Mouse (Mus musculus) gastrocnemius, postnatal 4 days (tissue): ENCODE measurements around the gene Arl15. TPM values are rescaled to one million over a fixed set of nuclear protein-coding genes. Genes with fewer than 3 reads are reported as not detected.
A peak's percentile ranks its signal among the peaks of the same experiment; 100 is the strongest.
"Not testable (repeated sequence)": the region's sequence is repeated elsewhere in the genome, so short reads cannot be mapped to it uniquely, and the experiment has no call there.

Experiments used
- DNase-seq, 2 experiments: peaks; one replicate each; pipeline ENCODE4 v3.0.0; 2021 to 2022; ENCODE audit warnings: low spot score in 2 of 2, mixed read lengths in 2 of 2
- long read RNA-seq, 2 experiments: library from polyadenylated mRNA; stranded (forward); transcript quantifications; one replicate each; pipeline ENCODE4 v2.0.0; 2021
- total RNA-seq, 2 experiments: library from RNA; stranded (reverse); gene quantifications; 2 replicates each; pipeline ENCODE4 v1.2.3; 2021

Arl15 gene
- 10 to 100 TPM; 12.3 to 13.2 TPM for total RNA-seq
- long read RNA-seq, experiment 1, partial matches to known transcripts = 0 of 3 reads
- long read RNA-seq, experiment 1, other reads (novel, unspliced or antisense) = 2 of 3 reads
- long read RNA-seq, experiment 2, partial matches to known transcripts = 0 of 5 reads
- long read RNA-seq, experiment 2, other reads (novel, unspliced or antisense) = 4 of 5 reads

DNA sequence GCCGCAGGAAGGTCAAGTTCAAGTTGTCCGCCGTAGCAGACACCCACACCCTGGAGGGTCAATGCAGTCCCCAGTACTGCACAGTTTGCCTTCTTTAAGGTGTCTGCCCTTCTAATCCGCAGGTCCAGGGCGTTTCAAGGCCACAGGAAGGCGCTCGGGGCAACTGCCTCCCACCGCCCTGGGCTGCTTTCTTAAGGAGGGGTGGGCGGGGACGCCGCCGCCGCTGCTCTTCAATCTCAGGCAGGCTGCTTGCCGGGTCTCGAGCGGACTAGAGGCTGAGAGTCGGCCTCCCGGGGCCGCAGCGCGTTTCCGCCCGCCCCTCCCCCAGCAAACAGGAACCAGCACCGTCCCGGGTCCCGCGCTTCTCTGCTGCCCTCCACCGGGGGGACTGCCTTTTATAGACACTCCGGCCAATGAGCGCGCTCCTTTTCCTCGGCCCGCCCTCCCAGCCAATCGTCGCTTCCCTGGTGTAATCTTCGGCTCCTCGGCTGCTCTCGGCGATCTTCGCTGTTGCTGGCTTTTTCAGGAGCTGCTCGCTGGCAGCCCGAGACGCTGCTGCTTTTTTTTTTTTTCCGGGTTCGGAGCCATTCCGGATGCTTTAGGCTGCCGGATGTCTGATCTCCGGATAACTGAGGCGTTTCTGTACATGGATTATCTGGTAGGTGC lies at the start of gene Arl15:
Arl15 (plus strand) TSS at position 467 of the 666 bp plus-strand sequence.
- DNase-seq = peak; percentile 98 to 99

DNA sequence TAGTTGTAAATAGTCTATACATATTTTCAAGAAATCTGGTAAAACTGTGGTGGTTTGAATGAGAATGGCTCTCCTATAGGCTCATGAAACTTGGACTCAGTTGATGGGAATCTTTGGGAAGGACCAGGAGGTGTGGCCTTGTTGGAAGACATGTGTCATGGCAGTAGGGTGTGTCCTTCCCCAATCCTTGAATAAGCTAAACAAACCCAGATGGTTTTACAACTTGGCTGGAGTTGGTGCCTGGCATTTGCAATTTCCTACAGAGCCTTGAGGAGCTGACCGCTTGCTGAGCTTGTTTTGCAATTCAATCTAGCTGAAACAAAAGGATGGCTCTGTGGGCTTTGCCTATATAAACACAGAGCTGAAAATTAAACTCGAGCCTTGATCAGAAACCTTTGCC lies 49.0 kb upstream of the Arl15 start:
- DNase-seq = no peak

DNA sequence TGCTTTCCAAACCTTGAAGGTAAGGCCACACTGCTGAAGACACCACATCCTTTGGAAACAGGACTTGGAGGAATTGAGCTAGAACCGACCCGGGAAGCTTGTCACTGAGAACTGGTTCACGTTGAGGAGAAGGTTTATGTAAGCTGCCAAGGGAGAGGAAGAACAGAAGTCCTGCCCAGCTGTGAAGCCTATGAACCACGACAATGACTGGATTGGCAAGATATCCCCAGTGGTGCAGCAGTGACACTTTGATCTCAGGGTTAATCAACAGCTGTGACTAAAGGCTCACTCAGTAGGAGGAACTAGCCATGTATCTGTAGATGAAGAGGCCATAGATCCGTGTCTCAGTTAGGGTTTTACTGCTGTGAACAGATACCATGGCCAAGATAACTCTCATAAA lies 43.5 kb upstream of the Arl15 start:
- no peak for DNase-seq

DNA sequence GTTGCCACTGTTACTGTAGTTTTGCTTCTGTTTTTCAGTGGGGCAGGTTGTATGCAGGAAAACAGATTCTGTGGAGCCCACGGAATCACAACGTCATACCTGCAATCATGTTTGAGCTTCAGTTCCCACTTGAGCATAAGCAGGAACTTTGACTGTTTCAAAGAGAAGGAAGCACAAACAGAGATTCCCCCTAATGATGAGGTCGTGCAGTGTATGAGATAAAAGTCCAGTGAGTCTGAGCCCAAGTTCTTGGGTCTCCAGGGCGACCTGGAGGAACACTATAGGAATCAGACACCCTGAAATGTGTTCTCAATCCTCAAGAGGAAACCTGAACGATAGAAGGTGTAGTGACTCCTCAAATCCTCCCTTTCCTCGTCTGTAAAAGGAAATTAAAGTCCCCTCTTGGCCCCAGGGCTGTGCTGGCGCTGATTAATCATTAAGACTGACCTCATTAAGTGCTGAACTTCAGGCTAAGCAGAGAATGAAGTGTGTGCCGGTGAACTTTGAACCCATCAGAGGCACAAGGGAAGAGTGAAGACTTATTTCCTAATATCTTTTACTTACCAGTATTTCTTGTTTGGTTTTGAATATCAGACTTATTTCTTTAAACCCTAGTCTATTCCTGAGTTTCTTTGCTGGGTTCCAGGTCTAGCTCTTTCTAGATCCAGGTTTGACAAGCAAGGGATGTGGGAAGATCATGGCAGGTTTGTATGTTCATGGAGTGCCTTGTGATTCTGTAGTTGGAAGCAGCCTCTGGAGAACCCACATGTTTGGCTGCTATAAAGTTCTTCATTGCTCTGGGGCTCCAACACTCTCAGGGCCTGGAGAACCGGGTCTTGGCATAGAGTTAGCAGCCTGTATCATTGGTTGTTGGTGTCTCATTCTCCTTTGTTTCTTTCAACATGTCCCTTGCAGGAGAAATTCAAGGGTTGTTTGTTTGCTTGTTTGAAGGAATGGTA lies 39.3 kb upstream of the Arl15 start:
- no peak for DNase-seq

DNA sequence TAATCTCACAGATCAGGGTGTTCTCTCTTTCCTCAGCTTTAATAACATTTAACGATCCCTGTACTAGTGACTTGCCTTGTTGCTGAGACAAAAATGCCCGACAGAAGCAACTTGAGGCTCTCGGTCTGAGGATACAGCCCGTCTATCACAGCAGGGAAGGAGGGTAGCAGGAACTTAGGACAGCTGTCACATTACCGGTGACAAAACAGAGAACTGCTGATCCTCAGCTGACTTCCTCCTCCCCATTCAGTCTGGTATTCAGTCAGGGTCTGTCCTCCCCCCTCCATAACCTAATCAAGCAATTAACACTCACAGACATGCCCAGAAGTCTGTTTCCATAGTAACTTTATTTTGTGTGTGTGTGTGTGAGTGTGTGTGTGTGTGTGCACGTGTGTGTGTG lies 38.5 kb upstream of the Arl15 start:
- no peak for DNase-seq

DNA sequence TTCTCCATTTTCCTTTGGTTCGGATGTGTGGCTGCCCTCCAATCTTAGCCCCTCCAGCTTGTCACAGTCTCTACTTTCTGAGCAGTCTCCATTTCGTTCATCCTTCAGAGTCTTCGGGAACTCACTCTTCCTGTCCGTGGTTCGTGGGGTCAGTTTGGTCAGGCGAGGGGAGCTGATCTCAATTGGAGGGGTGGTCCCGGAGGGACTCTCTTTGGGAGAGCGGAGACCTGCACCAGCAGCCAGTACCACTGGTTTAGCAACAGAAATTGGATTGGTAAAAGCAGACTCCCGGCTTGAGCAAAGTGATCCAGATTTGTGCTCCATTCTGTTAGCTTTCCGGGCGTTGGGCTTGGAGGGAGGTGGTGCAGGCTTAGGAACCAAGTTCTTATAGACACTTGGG lies 32.6 kb upstream of the Arl15 start:
- no peak for DNase-seq

DNA sequence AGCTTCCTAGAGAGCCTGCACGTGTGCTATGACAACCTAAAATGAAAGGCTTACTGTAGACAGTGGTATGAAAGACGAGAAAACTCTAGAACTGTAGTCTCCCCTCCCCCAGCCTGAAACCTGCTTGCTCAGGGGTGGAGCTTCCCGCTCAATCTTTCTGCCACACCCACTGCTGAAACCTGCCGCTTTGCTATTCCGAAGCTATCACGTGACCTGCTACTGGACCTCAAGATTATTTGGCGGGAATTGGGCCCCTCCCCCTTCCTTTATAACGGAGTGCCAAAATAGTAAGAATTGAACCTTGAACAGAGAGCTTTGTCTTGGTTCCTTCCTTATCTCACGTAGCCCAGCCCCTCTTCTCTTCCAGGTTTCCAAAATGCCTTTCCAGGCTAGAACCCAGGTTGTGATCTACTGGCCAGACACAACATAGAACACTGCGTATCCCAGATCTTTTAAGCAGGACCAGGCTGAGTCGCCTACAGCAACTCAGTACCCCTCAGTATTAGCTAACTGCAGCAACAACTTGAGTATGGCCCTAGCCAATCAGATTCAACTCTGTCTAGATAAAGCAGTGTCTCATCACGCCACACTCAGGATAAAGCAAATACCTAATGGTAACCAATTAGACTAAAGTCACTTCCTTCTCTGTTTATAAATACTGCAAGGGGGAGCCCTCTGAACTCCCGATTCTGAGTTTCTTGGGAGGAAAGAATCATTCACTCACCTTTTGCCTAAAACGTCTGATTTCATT lies 31.4 kb upstream of the Arl15 start:
- DNase-seq = no peak

DNA sequence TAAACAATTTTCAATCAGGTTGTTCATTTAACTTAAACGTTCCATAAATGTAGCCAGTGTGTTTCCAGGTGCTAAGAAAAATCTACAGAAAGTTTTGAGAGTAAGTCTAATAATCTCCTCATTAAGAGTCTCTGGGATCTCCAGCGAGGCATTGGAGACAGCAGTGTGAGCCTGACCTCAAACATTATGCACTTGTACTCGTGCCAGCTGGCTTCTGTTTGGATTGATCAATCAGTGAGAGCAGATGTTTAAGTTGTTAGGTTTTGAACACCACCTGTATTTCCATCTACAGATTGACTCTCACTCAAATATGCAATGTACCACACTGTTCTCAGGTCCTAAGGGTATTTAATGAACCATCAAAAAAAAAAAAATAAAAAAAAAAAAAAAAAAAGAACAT lies 28.9 kb upstream of the Arl15 start:
- DNase-seq = no peak

DNA sequence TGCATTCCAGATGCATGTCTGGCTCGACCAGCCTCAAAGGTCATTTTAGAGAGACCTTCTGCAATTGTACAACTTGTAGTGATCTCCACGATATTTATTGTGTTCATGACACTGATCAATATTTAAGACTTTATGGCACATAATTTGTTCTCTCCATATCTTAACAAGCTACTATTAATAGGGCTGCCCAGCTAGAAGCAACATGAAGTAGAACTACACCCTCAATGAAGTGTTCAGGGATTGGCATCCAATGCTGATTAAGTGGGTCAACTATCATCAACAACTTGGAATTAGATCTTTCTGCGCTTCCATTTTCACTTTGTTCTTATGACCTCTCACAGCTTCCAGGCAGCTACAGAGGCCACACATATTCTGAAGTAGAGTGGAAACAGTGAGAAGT lies 24.5 kb upstream of the Arl15 start:
- DNase-seq = no peak

DNA sequence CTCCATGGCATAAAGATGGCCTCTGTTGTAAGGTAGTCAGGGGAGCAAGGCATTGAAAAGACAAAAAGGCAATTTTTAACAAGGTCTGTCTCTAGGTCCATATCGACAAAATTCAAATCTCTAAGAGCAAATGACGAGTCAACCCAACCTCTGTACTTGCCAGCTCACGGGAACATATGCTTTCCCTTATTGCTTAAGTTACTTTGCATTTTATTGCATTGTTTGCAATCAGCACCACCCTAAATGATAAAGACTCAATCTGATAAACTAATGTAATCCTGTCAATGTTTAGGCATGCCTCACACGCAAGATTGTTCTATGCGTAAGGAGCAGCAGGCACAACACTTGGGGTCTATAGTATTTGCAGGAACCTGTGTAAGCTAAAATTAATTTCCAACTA lies 24.0 kb upstream of the Arl15 start:
- no peak for DNase-seq

DNA sequence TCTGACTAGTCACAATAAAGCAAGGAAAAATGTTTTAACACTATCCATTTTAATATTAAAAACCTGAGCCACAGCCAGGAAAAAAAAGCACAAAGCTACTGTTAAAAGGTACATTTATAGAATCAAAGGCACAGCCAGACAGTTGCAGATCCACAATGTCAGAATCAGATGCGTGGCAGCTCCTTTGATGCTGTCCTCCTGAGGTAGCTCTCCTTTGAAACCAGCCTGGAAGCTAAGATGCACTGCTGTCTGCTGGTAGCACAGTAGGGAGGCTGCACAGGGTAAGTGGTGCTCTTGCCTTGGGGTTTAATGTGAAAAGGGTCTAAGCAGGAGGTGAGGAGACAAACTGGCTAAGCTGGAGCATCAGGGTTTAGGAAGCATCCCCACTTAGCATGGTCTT lies 23.0 kb upstream of the Arl15 start:
- DNase-seq = no peak

DNA sequence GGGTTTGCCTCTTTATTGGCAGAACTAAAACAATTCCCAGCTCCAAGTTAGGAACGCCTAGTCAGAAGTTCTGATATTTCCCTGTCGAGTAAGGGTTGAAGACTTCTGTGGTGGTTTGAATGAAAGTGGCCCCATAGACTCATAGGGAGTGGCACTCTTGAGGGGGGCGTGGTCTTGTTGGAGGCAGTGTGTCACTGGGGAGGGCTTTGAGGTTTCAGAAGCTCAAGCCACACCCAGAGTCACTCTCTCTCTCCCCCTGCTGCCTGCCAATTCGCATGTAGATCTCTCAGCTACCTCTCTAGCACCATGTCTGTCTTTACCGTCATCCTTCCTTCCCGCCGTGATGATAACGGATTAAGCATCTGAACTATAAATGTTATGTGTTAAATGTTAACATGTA lies 19.5 kb upstream of the Arl15 start:
- DNase-seq = no peak

DNA sequence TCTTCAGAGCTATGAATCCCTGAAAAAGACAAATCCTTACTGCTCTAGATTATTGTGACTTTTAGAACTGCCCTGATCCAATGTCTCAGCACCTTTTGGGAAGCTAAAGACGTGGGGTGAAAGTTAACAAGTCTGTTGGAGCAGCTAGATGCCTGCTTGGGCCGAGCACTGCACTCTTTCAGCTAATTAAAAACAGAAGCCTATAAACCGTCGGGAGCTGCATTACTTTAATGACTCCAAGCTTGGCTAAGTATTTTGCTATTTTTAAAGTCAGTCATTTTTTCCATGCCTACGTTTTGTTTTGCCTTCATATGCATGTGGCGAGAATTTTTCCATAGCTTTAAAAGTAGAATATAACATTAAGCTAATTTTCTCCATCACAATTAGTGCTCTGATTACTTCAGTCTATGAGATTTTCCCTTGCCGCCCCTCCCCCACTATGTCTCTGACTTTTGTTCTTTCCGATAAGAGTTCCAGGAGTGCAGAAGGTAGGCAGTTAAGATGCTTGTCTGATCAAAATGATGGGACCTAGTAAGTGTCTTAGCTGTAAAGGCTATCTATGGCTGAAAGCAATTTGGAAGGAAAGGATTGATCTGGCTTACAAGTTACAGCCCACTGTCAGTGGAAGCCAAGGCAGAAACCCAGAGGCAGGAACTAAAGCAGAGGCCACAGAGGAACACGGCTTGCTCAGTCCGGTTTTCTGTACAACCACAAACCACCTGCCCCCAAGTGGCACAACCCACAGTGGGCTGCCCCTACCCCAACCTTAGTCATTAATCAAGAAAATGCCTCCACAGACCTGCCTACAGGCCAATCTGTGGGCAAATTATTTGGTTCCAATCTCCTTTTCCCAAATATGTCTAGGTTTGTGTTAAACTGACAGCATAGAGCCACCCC lies 18.8 kb upstream of the Arl15 start:
- DNase-seq = no peak

DNA sequence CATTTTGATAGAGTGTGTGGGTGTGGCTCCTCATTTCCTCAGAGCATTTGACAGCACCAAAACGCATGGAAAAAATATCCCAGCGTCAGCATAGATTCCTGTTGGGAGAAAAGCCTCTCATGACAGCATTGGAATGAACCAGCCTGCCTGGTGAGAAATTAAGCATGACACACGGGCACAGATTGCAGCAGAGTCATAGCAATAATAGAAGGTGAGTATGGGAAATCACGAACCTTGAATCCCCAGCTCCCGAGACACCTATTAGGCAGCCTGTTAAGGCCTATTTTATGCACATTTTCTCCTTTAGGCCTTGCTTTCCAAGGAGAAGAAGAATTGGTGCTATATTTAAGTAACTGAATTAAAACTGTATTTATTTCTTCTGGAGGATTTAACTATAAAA lies 8.5 kb upstream of the Arl15 start:
- DNase-seq = no peak

DNA sequence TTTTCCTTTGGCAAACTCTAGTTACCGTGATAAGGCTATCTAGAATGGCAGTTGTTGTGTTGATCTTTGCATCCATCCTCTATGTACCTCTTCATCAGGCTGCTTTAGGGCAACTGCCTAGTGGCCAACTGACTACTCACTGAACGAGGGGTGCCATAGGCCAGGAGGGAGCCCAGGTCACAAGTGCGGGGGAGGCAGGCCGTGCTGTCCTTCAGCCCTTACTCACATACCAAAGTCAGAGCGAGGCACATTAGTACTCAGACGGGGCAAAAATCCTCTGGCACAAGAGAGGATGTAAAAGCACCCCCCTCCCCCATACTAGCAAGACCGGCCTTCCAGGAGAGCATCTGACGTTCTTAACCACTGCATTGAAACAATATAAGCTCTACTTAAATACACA lies 7.2 kb upstream of the Arl15 start:
- DNase-seq = no peak

DNA sequence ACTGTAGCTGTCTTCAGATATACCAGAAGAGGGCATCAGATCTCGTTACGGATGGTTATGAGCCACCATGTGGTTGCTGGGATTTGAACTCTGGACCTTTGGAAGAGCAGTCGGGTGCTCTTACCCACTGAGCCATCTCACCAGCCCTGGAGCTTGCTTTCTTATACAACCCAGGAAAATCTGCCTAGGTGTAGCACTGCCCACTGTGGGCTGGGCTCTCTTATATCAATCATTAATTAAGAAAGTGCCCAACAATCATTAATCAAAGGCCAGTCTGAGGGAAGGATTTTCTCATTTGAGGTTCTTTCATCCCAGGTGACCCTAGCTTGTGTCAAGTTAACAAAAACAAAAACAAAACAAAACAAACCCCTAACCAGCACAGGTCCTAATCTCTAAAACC lies 4.3 kb upstream of the Arl15 start:
- not testable (repeated sequence) for DNase-seq

DNA sequence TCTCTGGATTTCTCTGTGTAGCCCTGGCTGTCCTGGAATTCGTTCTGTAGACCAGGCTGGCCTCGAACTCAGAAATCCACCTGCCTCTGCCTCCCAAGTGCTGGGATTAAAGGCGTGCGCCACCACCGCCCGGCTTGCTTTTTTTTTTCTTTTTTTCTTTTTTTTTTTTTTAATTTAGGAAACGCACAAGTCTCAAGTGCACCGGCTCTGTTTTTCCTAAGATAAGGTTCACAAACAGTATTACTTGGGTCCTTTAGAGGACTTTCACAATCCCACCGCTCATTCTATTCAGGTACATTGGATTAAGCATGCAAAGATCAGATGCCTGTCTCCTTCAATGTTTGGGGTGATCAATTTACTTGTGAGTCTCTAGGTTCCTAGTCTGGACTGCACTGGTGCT lies 668 bp upstream of the Arl15 start:
- no peak for DNase-seq

DNA sequence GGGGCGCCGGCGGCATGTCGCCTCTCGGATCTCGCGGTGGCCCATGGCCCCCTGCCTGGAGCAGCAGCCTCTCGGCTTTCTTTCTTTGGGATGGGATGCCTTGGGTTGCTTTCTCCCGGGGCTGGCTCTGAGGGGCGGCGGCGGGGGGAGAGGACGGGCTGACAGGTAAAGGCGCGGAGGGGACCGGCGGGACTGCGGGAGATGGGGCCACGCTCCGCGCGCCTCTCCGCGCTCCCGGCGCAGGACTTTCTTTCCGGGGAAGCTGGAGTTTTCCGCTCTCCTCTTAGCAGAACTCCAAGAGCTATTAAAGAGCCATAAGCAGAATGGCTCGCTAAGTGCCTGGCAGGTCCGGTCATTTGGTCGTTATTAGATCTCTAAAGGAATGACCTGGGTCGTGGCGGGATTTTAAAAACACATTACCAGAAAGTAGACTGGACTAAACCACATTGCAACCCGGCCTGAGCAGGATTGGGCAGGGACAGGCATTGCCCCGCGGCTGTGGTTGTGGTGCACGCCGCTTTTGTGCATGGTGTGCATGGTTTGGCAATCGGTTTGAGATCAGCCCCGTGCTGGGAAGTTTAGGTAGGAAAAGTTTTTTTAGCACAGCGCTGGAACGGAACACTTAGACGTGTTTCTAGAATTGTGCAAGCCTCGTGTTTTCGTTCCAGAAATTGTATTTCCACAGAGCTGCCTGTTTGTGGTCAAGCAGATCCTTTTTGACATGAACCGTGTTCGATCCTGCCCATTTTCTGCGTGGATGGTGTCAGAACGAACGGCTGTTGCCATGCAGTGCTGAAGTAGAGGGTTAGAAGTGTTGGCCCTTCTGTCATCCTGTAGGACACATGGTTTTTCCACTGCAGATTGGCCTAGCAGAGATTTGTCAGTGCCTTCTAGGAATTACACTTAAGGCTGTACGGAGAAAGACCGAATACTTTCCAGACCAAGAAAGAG lies 675 bp downstream of the Arl15 start:
- DNase-seq = peak; percentile 17 to 49

DNA sequence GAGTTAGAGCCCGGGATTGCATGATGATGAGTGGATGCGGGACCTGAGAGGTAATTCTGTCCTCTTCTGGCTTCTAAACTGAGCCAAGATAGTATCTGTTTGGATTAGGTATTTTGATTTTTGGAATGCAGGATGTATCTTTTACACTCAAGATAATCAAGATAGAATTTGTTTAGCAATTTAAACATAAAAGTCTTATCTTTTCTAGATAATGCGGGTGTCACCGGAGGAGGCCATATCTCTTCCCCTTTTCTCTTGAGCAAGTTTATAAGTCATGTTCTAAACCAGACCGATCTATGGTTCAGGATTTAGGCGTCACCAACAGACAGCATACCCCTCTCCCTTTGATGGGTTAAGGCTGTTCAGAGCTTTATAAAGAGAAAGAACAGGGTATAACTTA lies 3.1 kb downstream of the Arl15 start:
- no peak for DNase-seq
